Mouse (Mus musculus) intestine, embryonic 16.5 days (tissue): ENCODE data around the gene Vmn2r108. TPM values are rescaled to one million over a fixed set of nuclear protein-coding genes. Genes with fewer than 3 reads are reported as not detected.
"Not testable (repeated sequence)": the region's sequence is repeated elsewhere in the genome, so short reads cannot be mapped to it uniquely, and the experiment has no call there.

ENCODE experiments used
- ATAC-seq: fragments of 200-750 bp; cut with Nextera tagmentation; 2 replicates; pipeline ENCODE4 v1.8.0; 2017; ENCODE audit warnings: moderate TSS enrichment, moderate library complexity
- H3K27ac ChIP-seq: fragments of 300-500 bp; sonication (generic); 2 replicates; pipeline ENCODE4 v1.5.1; 2014; ENCODE audit warnings: mild to moderate bottlenecking, low read length
- H3K27me3 ChIP-seq: fragments of 300-500 bp; sonication (generic); replicated peaks from 2 replicates; pipeline ENCODE4 v1.6.1; 2014; ENCODE audit warnings: low read length, control low read depth, mixed read lengths; ENCODE audit not compliant: control insufficient read depth, insufficient read depth
- H3K36me3 ChIP-seq: fragments of 300-500 bp; sonication (generic); 2 replicates; pipeline ENCODE4 v1.6.1; 2014; ENCODE audit warnings: low read length, control low read depth; ENCODE audit not compliant: control insufficient read depth, insufficient read depth
- H3K4me1 ChIP-seq: fragments of 300-500 bp; sonication (generic); 2 replicates; pipeline ENCODE4 v1.6.1; 2014; ENCODE audit warnings: low read length, control low read depth, mixed read lengths; ENCODE audit not compliant: control insufficient read depth, insufficient read depth
- H3K4me2 ChIP-seq: fragments of 300-500 bp; sonication (generic); 2 replicates; pipeline ENCODE4 v1.6.1; 2014; ENCODE audit warnings: low read depth, low read length, control low read depth
- H3K4me3 ChIP-seq: fragments of 300-500 bp; sonication (generic); 2 replicates; pipeline ENCODE4 v1.5.1; 2014; ENCODE audit warnings: mild to moderate bottlenecking, low read length
- H3K9ac ChIP-seq: fragments of 300-500 bp; sonication (generic); 2 replicates; pipeline ENCODE4 v1.6.1; 2014; ENCODE audit warnings: low read depth, low read length
- H3K9me3 ChIP-seq: fragments of 300-500 bp; sonication (generic); 2 replicates; pipeline ENCODE4 v1.6.1; 2016; ENCODE audit warnings: low read length, control low read depth; ENCODE audit not compliant: control insufficient read depth
- WGBS: fragments of 180-500 bp; shearing (Covaris S2); extraction: QIAGEN DNeasy Blood & Tissue Kit; methylation state at CpG from one replicate; pipeline ENCODE4 v1.1.7; 2014; 5-methylcytosine and 5-hydroxymethylcytosine counted together
- polyA plus RNA-seq: library from polyadenylated mRNA; unstranded; fragments of >200 nt; fragmentation: Nextera tagmentation; extraction: Ambion mirVana; gene quantifications from 2 replicates; pipeline ENCODE4 v1.2.1, GENCODE M21; 2015

The Vmn2r108 gene
- not detected in 2 replicates for polyA plus RNA-seq

GRCm38 (mm10) chr17:20481231-20481630 lies at the start of gene Vmn2r108:
Gene Vmn2r108 (minus strand): TSS chr17:20481331.
- Histone ChIP-seq H3K4me2 (no peak within 1 kb of the TSS), H3K9me3 (no peaks in the 10 kb centered on the region), H3K4me1 (no peaks in the 10 kb centered on the region), H3K9ac (no peak within 1 kb of the TSS), H3K36me3 (no peaks in the 10 kb centered on the region), H3K27me3 (no peaks in the 10 kb centered on the region), H3K27ac (no peak within 1 kb of the TSS), H3K4me3 (no peak within 1 kb of the TSS)
- ATAC-seq, result no peak

- H3K27me3 ChIP-seq, ATAC-seq, H3K4me2 ChIP-seq, H3K4me1 ChIP-seq, H3K4me3 ChIP-seq, H3K36me3 ChIP-seq, H3K9me3 ChIP-seq, H3K27ac ChIP-seq, H3K9ac ChIP-seq: not testable (repeated sequence)
These were observed 27.1 kb upstream of the Vmn2r108 start for GRCm38 (mm10) chr17:20508247-20508646.

- no peak for ATAC-seq
- H3K4me1 ChIP-seq, result no peaks in the 10 kb centered on the region
- no peak within 1 kb of the TSS for H3K9ac ChIP-seq
- no peak within 1 kb of the TSS for H3K4me2 ChIP-seq
- no peaks in the 10 kb centered on the region for H3K36me3 ChIP-seq
- no peak within 1 kb of the TSS for H3K4me3 ChIP-seq
- no peaks in the 10 kb centered on the region for H3K9me3 ChIP-seq
- no peak within 1 kb of the TSS for H3K27ac ChIP-seq
- no peaks in the 10 kb centered on the region for H3K27me3 ChIP-seq
These were observed 16.7 kb upstream of the Vmn2r108 start, which contains the start of gene Vmn1r225 for GRCm38 (mm10) chr17:20497858-20498257. Gene Vmn1r225 (plus strand): TSS chr17:20498158.

- Histone ChIP-seq H3K4me2 (no peak overlapping the region), H3K27me3 (no peaks in the 10 kb centered on the region), H3K9ac (no peak overlapping the region), H3K4me1 (no peaks in the 10 kb centered on the region), H3K4me3 (no peak overlapping the region), H3K36me3 (no peaks in the 10 kb centered on the region), H3K27ac (no peak overlapping the region), H3K9me3 (no peaks in the 10 kb centered on the region)
- no peak for ATAC-seq
- 75% methylated on average over 3 of the region's 3 CpGs for WGBS
These were observed 7.8 kb downstream of the Vmn2r108 start for GRCm38 (mm10) chr17:20473311-20473710.

- no peak overlapping the region for H3K4me2 ChIP-seq
- no peaks in the 10 kb centered on the region for H3K4me1 ChIP-seq
- ATAC-seq, result no peak
These were observed 41.9 kb downstream of the Vmn2r108 start for GRCm38 (mm10) chr17:20439263-20439662.

GRCm38 (mm10) chr17:20413846-20414245 lies 67.3 kb downstream of the Vmn2r108 start, which contains the start of gene Vmn1r224:
Gene Vmn1r224 (plus strand): TSS chr17:20414146.
- WGBS, result 25% methylated on average over 1 of the region's 1 CpGs
- no peak within 1 kb of the TSS for H3K4me2 ChIP-seq
- no peaks in the 10 kb centered on the region for H3K4me1 ChIP-seq
- no peak for ATAC-seq
- H3K9ac ChIP-seq, result no peak within 1 kb of the TSS
- H3K9me3 ChIP-seq, result no peaks in the 10 kb centered on the region
- no peak within 1 kb of the TSS for H3K27ac ChIP-seq
- no peaks in the 10 kb centered on the region for H3K36me3 ChIP-seq
- H3K4me3 ChIP-seq, result no peak within 1 kb of the TSS
- H3K27me3 ChIP-seq, result no peaks in the 10 kb centered on the region

More at GRCm38 (mm10) chr17:20439263-20439662, 41.9 kb downstream of the Vmn2r108 start:
- Histone ChIP-seq H3K4me3 (no peak overlapping the region), H3K36me3 (no peaks in the 10 kb centered on the region), H3K27ac (no peak overlapping the region), H3K9me3 (no peaks in the 10 kb centered on the region), H3K27me3 (no peaks in the 10 kb centered on the region), H3K9ac (no peak overlapping the region)

Other genes starting within 250 kb of the Vmn2r108 start
- not detected in 2 replicates for gene Vmn2r105, start 246.3 kb downstream of the Vmn2r108 start, polyA plus RNA-seq
- gene Vmn2r106, start 195.8 kb downstream of the Vmn2r108 start, polyA plus RNA-seq, result not detected in 2 replicates
- not detected in 2 replicates for gene Vmn2r107, start 136.1 kb downstream of the Vmn2r108 start, polyA plus RNA-seq
- gene Vmn1r224, start 67.2 kb downstream of the Vmn2r108 start, polyA plus RNA-seq, result not detected in 2 replicates
- gene Vmn1r225, start 16.8 kb upstream of the Vmn2r108 start, polyA plus RNA-seq, result not detected in 2 replicates
- gene Vmn2r109, start 83.4 kb upstream of the Vmn2r108 start, polyA plus RNA-seq, result not detected in 2 replicates
- 0.02 TPM in 1 of 2 replicates, not detected in the other for gene Vmn2r110, start 115.1 kb upstream of the Vmn2r108 start, polyA plus RNA-seq
- gene Fpr-rs3, start 143.5 kb upstream of the Vmn2r108 start, polyA plus RNA-seq, result not detected in 2 replicates
- not detected in 2 replicates for gene Vmn1r226, start 201.5 kb upstream of the Vmn2r108 start, polyA plus RNA-seq
- not detected in 2 replicates for gene Vmn1r227, start 248.5 kb upstream of the Vmn2r108 start, polyA plus RNA-seq